Mouse (Mus musculus): ENCODE results near the gene Slc38a9. TPM values are rescaled to one million over a fixed set of nuclear protein-coding genes. Genes with fewer than 3 reads are reported as not detected.
A peak's percentile ranks its signal among the peaks of the same experiment; 100 is the strongest.

The Slc38a9 gene
- 8.4 and 9.7 TPM in 2 replicates for polyA plus RNA-seq (2012; rRNA removed)

- peak; percentile 55 for DNase-seq (ENCODE audit: low read depth)
These were observed at the start of gene Slc38a9 for GRCm38 (mm10) chr13:112660574-112661381. Slc38a9 (plus strand) TSS chr13:112660751.

- no peak for DNase-seq (ENCODE audit: low read depth)
These were observed 39.0 kb upstream of the Slc38a9 start for GRCm38 (mm10) chr13:112621592-112621991.

- DNase-seq (ENCODE audit: low read depth), result no peak
These were observed 36.9 kb upstream of the Slc38a9 start for GRCm38 (mm10) chr13:112623656-112624055.

GRCm38 (mm10) chr13:112624622-112625021 lies 35.9 kb upstream of the Slc38a9 start:
- no peak for DNase-seq (ENCODE audit: low read depth)

GRCm38 (mm10) chr13:112625566-112625965 lies 35.0 kb upstream of the Slc38a9 start:
- no peak for DNase-seq (ENCODE audit: low read depth)

- no peak for DNase-seq (ENCODE audit: low read depth)
These were observed 25.2 kb upstream of the Slc38a9 start for GRCm38 (mm10) chr13:112635174-112635837.

GRCm38 (mm10) chr13:112636498-112636897 lies 24.1 kb upstream of the Slc38a9 start:
- DNase-seq (ENCODE audit: low read depth), result no peak

- DNase-seq (ENCODE audit: low read depth), result no peak
These were observed 21.4 kb upstream of the Slc38a9 start for GRCm38 (mm10) chr13:112639111-112639510.

- DNase-seq (ENCODE audit: low read depth), result no peak
These were observed 17.7 kb upstream of the Slc38a9 start for GRCm38 (mm10) chr13:112642897-112643296.

- no peak for DNase-seq (ENCODE audit: low read depth)
These were observed 15.6 kb upstream of the Slc38a9 start for GRCm38 (mm10) chr13:112644996-112645395.

- DNase-seq (ENCODE audit: low read depth), result no peak
These were observed 14.9 kb upstream of the Slc38a9 start for GRCm38 (mm10) chr13:112645529-112646186.

- no peak for DNase-seq (ENCODE audit: low read depth)
These were observed 9.4 kb upstream of the Slc38a9 start for GRCm38 (mm10) chr13:112651183-112651582.

- DNase-seq (ENCODE audit: low read depth), result no peak
These were observed 8.3 kb upstream of the Slc38a9 start, which contains the start of gene Ddx4 for GRCm38 (mm10) chr13:112652205-112652604. Ddx4 (minus strand) TSS chr13:112652475.

GRCm38 (mm10) chr13:112659986-112660573 lies 471 bp upstream of the Slc38a9 start:
- no peak for DNase-seq (ENCODE audit: low read depth)

- DNase-seq (ENCODE audit: low read depth), result no peak
These were observed 1.1 kb downstream of the Slc38a9 start for GRCm38 (mm10) chr13:112661687-112662086.

GRCm38 (mm10) chr13:112666433-112667024 lies 6.0 kb downstream of the Slc38a9 start:
- DNase-seq (ENCODE audit: low read depth), result no peak

GRCm38 (mm10) chr13:112667215-112667614 lies 6.7 kb downstream of the Slc38a9 start:
- no peak for DNase-seq (ENCODE audit: low read depth)

- no peak for DNase-seq (ENCODE audit: low read depth)
These were observed 11.2 kb downstream of the Slc38a9 start for GRCm38 (mm10) chr13:112671708-112672107.

- no peak for DNase-seq (ENCODE audit: low read depth)
These were observed 12.2 kb downstream of the Slc38a9 start for GRCm38 (mm10) chr13:112672797-112673196.

GRCm38 (mm10) chr13:112673899-112674447 lies 13.4 kb downstream of the Slc38a9 start:
- DNase-seq (ENCODE audit: low read depth), result no peak

- no peak for DNase-seq (ENCODE audit: low read depth)
These were observed 17.6 kb downstream of the Slc38a9 start for GRCm38 (mm10) chr13:112678154-112678553.
